Mouse (Mus musculus) urinary bladder, postnatal 36 days (tissue): ENCODE data around the gene Jazf1.
A peak's percentile ranks its signal among the peaks of the same experiment; 100 is the strongest.

Experiments
- DNase-seq, 2 experiments: peaks; one replicate each; pipeline ENCODE4 v3.0.0; 2022; ENCODE audit warnings: low spot score in 2 of 2, mixed read lengths in 1 of 2

Gene Jazf1

DNA sequence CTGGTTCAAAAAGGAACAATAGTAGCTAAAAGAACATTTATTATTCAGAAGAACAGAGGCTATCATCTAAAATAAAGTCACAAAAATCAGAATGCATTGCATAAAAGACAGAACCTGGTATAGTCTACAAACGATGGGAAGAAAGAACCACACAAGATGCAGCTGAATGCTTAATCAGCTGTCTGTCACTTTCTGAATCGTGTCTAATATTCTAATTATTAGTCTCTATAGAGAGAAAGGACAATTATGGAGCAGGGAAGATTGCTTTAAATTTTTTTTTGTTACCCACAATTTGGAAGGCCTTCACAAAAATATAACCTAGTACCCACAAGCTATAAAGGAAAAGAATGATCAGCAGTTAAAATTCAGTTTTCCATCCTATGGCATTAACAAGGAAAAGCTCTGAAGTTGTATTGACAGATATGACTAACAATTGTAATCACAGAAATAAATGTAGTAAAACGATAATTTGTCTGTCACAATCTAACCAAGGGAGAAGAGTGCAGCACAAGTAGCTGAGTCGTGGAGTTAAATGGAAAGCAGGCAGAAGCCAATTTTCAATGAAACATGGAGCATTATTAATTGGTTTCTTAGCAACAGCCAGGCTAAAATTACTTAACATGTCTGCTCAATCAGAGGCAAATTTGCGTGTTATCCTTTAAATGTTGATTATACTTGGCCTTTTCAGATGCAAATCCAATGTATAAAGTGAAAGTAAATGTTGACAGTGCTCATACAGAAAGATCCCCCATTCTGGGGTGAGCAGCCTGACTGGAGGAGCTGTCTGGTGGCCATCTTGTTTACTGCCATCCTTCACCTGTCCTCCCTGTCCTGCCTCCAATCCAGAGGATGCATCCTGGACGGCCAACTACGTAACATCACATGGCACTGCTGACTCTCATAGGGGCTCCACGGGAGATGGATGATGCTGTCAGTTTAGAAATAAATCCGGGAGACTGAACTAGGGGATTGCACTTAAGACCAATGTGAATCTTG lies 53.7 kb downstream of the Jazf1 start:
- DNase-seq: no peak

DNA sequence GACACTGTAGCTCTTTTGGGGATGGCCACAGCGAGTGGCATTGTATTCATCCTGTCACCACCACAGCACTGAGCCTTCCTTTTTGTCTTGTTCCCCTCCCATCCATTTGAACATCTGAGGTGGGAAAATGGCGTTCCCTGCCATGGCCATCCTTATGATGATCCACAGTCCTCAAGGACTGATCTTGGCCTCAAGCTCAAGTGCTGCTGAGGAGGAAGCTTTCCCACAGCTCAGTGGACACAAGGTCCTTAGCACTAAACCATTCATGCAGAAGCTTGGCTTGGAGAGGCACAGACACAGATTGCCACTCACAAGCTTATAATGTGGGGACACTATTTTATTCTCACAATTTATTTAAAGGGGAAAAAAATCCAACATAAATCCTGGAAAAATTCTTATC lies 58.1 kb downstream of the Jazf1 start:
- DNase-seq: no peak

DNA sequence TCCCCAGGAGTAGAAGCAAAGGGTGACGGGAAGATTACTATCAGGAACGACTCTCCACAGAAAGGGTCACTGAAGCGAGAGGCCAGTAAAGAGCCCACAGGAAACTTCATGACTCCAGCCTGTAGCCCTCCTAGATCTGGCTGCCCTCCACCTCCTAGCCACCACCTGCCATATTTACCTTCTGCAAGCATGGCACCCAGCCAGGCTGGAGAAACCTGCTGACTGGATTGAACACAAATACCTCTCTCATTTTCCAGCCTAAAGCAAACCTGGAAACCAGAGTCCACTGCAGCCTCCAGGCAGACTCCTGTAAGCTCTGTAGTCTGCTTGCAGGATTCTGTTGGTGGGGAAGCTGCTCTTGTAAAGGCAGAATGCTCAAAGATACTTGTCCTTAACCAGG lies 62.4 kb downstream of the Jazf1 start:
- peak; percentile 28 to 45 for DNase-seq

GRCm38 (mm10) chr6:53005544-53005943 lies 62.9 kb downstream of the Jazf1 start:
- no peak for DNase-seq

DNA sequence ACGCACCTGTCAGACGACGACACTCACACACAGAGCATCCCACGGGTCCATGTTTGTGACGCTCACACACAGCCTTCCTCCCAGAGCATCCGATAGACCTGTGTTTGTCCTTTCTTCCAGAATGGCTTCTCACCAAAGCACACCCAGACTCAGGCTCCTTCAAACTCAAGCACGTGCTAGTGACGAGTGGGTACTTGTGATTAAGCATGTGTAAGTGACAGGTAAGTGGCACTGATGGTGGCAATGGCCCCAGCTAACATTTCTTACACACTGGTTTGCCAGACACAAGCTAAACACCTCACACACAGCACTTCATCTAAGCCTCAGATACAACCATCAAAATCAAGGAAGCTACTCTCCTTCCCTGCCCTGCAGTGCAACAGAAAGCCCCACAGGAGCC lies 77.6 kb downstream of the Jazf1 start:
- DNase-seq: no peak

DNA sequence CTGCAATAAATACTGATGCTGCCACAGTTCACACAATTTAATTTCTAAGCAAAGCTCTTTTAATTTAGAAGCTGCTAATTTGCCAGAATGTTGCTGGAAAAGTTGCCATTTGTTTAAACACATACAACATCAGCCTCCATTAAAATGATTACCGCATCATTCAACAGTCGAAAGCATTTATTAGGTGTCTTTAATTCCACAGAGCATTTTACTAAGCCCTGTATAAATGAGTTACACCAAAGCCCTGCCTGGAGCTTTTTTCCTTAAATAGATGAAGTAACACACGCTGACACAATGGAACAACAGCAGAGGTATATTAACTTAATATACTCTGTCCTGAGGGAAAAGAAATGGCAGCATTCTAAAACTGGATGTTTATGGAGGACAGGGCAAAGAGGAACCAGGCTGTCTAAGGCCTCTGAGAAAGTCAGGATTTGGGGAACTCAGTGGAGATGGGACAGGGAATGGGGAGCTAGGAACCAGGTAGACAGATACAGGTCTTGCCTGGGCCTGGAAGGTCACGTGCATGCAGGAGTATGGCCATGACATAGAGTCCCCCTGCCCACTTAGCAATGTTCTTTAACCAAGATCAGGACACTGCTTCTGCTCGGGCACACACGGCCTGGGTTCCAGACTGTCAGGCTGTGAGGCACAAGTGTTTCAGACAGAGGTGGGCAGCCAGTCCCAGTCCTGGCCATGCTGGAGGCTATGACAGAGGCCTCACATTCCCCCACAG lies 80.4 kb downstream of the Jazf1 start:
- no peak for DNase-seq

DNA sequence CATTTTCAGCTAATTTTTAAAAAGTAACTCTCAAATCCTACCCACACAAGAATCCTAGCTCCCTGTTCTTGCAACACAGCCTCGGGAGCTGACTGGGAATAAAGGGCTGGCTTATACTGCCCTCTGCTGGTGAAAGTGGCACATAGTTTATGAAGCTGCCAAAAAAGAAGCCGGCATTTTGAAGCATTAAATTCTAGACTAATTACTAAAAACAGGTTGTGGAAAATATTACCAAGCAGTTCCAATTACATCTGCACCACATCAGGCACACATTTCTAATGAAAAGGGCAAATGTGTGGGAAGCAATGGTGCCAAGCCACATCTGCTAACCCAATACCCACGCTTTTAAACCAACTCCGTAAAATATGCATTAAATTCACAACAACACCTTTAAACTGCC lies 81.0 kb downstream of the Jazf1 start:
- no peak for DNase-seq

GRCm38 (mm10) chr6:52982175-52982574 lies 86.3 kb downstream of the Jazf1 start:
- no peak for DNase-seq

GRCm38 (mm10) chr6:52979503-52979902 lies 88.9 kb downstream of the Jazf1 start:
- no peak for DNase-seq

DNA sequence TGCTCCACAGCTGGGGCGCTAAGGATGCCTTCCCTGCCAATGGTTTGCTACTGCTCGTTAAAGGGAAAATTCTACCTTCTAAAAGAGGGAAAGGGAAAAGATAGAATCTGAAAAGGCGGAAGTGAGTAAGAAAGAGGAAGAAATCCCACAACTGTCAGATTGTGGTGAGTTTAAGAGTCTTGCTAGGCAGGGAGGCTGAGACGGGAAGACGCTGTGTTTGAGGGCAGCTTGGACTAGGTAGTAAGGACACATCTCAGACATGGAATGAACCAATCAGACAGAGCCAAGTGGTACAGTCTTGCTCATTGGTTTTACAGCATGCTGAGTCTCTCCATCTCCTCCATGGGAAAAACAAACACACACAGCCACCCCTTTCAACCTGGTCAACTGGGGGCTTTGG lies 95.1 kb downstream of the Jazf1 start:
- DNase-seq: no peak

GRCm38 (mm10) chr6:52972138-52972537 lies 96.3 kb downstream of the Jazf1 start:
- no peak for DNase-seq

- DNase-seq: peak; percentile 54 to 59
Measured at GRCm38 (mm10) chr6:52969717-52970261, 98.6 kb downstream of the Jazf1 start.

GRCm38 (mm10) chr6:52968346-52968891 lies 100.0 kb downstream of the Jazf1 start:
- DNase-seq: no peak

GRCm38 (mm10) chr6:52967557-52968270 lies 100.7 kb downstream of the Jazf1 start:
- no peak for DNase-seq

- DNase-seq: no peak
Measured at GRCm38 (mm10) chr6:52966001-52966400, 102.4 kb downstream of the Jazf1 start.

- DNase-seq: no peak
Measured at GRCm38 (mm10) chr6:52965340-52965739, 103.1 kb downstream of the Jazf1 start.

- no peak for DNase-seq
Measured at GRCm38 (mm10) chr6:52963840-52964690, 104.4 kb downstream of the Jazf1 start.

- DNase-seq: no peak
Measured at GRCm38 (mm10) chr6:52963430-52963732, 105.0 kb downstream of the Jazf1 start.

GRCm38 (mm10) chr6:52962600-52963429 lies 105.6 kb downstream of the Jazf1 start:
- DNase-seq: no peak
